Mouse (Mus musculus): ENCODE results near the gene Sumo3. TPM values are rescaled to one million over a fixed set of nuclear protein-coding genes. Genes with fewer than 3 reads are reported as not detected.

Sumo3 gene
- polyA plus RNA-seq (2014; fragmentation: Nextera tagmentation; extraction: Ambion mirVana) = 287 and 321 TPM in 2 replicates

DNA sequence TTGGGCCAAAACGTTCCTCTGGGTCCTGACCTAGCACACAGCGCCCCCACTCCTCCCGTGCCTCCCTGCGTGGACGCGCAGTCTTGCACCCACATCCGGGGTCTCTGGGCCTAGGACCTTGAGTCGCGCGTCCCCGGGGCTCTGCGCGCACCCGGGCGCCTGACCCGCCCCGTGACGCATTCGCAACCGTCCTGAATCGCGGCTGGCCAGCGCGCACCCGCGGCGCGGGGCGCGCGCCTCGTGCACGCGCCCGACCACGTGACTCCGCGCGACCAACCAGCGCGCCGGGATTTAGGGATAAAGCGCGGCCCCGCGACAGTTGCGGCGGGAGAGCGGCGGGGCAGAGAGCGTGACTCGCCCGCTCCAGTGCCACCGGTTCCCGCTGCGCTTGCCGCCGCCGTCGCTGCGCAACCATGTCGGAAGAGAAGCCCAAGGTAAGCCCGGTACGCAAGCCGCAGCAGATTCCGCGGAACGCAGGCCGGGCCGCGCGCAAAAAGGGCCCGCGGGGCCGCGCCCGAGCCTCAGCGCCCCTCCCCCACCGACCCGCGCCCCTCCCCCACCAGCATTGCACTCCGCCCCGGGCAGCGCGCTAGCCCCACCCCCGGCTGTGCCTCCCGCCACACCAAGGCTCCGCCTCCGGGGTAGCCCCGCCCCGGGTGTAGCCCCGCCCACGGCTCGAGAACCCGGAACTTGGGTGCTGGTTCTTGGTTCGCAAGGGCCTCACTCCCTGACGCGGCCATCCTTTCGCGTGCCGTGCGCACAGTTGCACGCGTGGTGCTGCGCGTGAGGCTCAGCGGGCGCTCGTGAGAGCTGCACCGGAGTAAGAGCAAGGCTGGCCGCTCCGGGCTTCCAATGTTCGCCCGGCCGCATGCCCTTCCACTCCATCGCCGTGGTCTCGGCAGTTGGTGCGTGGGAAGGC is at the start of gene Sumo3, which contains the start of gene Gm49325:
TSS of gene Sumo3 (plus strand) at position 190 of the 919 bp plus-strand sequence.
TSS of gene Gm49325 (plus strand) at position 290 of the 919 bp plus-strand sequence.
- WGBS = 1% methylated on average over 101 of the region's 119 CpGs
- Histone ChIP-seq H3K9me3 (ENCODE audit: control insufficient read depth, low read length) (no peaks in the 10 kb centered on the region), H3K4me1 (replicated peaks; ENCODE audit: control insufficient read depth, insufficient read depth, low read length) (peaks cover 4% of the 10 kb centered on the region; the same call in 1 of the 2 replicates), H3K4me3 (ENCODE audit: low read depth, low read length) (peak within 1 kb of the TSS; percentile 85), H3K36me3 (ENCODE audit: control insufficient read depth, insufficient read depth, low read length) (no peaks in the 10 kb centered on the region; the same call in 1 of the 2 replicates), H3K9ac (ENCODE audit: low read depth, low read length) (peak within 1 kb of the TSS; percentile 81), H3K4me2 (replicated peaks; ENCODE audit: low read depth, low read length) (peak within 1 kb of the TSS; percentile 87), H3K27me3 (ENCODE audit: control insufficient read depth, insufficient read depth, low read length) (no peaks in the 10 kb centered on the region), H3K27ac (ENCODE audit: low read depth, low read length) (peak within 1 kb of the TSS; percentile 91)
- DNase-seq (ENCODE audit: low spot score) = peak; percentile 93
- ATAC-seq (ENCODE audit: low FRiP score) = peak; percentile 89

DNA sequence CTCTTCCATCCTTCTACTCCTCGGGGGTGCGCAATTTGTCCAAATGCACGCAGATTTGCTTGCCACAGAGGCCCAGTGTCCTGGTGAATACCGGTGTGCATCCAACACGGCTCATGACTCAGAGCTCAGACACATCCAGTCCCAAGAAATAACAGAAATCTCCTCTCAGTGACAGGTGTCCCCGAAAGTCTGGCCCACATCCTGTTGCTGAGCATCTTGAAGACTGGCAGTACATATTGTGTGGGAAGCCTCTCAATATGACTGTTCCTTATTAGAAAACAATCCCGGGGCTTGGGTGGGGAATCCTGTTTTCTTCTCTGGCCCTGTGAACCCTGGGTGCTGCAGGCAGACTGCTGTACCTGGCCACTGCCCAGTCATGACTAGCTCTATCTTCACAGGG is 49.3 kb upstream of the Sumo3 start:
- DNase-seq (ENCODE audit: low spot score) (no peak), ATAC-seq (ENCODE audit: low FRiP score) (no peak)
- Histone ChIP-seq H3K9ac (ENCODE audit: low read depth, low read length) (no peak overlapping the region), H3K4me1 (replicated peaks; ENCODE audit: control insufficient read depth, insufficient read depth, low read length) (no peaks in the 10 kb centered on the region), H3K4me3 (ENCODE audit: low read depth, low read length) (no peak overlapping the region), H3K27ac (ENCODE audit: low read depth, low read length) (no peak overlapping the region), H3K36me3 (ENCODE audit: control insufficient read depth, insufficient read depth, low read length) (no peaks in the 10 kb centered on the region), H3K9me3 (ENCODE audit: control insufficient read depth, low read length) (no peaks in the 10 kb centered on the region), H3K4me2 (replicated peaks; ENCODE audit: low read depth, low read length) (no peak overlapping the region), H3K27me3 (ENCODE audit: control insufficient read depth, insufficient read depth, low read length) (no peaks in the 10 kb centered on the region)
- WGBS = 92% methylated on average over 7 of the region's 7 CpGs

DNA sequence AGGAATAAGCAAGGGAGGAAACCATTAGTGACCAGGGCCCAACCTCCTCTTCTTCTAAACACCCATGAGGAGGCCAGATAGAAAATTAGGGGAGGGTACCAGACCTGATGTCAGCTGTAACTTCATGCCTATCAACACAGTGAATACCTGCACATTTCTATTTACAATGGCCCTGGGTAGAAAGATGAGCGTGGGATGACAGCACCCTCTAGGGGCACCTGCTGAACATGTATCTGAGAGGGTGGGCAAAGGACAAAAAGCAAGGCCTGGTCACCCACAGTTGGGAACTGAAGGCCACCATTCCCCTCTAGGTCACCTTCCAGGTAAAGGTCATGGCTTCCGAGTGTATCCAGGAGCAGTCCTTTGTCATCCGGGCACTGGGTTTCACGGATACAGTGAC is 48.3 kb upstream of the Sumo3 start:
- 86% methylated on average over 4 of the region's 4 CpGs for WGBS

DNA sequence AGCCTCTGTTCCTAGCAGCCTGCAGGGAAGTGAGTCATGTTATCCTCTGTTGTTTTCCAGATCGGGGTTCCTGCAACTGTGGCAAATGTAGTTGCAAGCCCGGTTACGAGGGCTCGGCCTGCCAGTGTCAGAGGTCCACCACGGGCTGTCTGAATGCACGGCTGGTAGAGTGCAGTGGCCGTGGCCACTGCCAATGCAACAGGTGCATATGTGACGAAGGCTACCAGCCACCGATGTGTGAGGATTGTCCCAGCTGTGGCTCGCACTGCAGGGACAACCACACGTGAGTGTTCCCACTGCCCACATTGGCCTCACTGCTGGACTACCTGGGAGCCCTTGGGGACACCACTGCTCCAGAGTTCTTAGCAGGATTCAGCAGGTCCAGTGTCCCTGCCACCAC is 45.8 kb upstream of the Sumo3 start:
- 86% methylated on average over 11 of the region's 11 CpGs for WGBS
- Histone ChIP-seq H3K27me3 (ENCODE audit: control insufficient read depth, insufficient read depth, low read length) (no peaks in the 10 kb centered on the region), H3K9ac (ENCODE audit: low read depth, low read length) (no peak overlapping the region), H3K4me1 (replicated peaks; ENCODE audit: control insufficient read depth, insufficient read depth, low read length) (no peaks in the 10 kb centered on the region), H3K36me3 (ENCODE audit: control insufficient read depth, insufficient read depth, low read length) (no peaks in the 10 kb centered on the region), H3K4me3 (ENCODE audit: low read depth, low read length) (no peak overlapping the region), H3K4me2 (replicated peaks; ENCODE audit: low read depth, low read length) (no peak overlapping the region), H3K9me3 (ENCODE audit: control insufficient read depth, low read length) (no peaks in the 10 kb centered on the region), H3K27ac (ENCODE audit: low read depth, low read length) (no peak overlapping the region)
- no peak for ATAC-seq (ENCODE audit: low FRiP score)
- DNase-seq (ENCODE audit: low spot score) = no peak

More for the DNA sequence above, 48.3 kb upstream of the Sumo3 start:
- Histone ChIP-seq H3K27me3 (ENCODE audit: control insufficient read depth, insufficient read depth, low read length) (no peaks in the 10 kb centered on the region), H3K4me2 (replicated peaks; ENCODE audit: low read depth, low read length) (no peak overlapping the region), H3K27ac (ENCODE audit: low read depth, low read length) (no peak overlapping the region), H3K4me1 (replicated peaks; ENCODE audit: control insufficient read depth, insufficient read depth, low read length) (no peaks in the 10 kb centered on the region), H3K4me3 (ENCODE audit: low read depth, low read length) (no peak overlapping the region), H3K9me3 (ENCODE audit: control insufficient read depth, low read length) (no peaks in the 10 kb centered on the region), H3K9ac (ENCODE audit: low read depth, low read length) (no peak overlapping the region), H3K36me3 (ENCODE audit: control insufficient read depth, insufficient read depth, low read length) (no peaks in the 10 kb centered on the region)
- ATAC-seq (ENCODE audit: low FRiP score) = no peak
- no peak for DNase-seq (ENCODE audit: low spot score)

DNA sequence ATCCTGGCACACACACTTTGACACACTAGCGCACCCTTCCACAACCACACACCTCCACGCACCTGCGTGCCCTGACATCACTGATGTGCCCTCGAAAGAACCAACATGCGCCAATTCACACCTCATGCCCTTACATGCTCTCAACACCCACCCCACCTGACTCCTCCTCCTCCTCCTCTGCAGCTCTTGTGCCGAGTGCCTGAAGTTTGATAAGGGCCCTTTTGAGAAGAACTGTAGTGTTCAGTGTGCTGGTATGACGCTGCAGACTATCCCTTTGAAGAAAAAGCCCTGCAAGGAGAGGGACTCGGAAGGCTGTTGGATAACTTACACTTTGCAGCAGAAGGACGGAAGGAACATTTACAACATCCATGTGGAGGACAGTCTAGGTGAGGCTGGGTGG is 45.1 kb upstream of the Sumo3 start:
- WGBS = 91% methylated on average over 9 of the region's 9 CpGs
- H3K9me3 ChIP-seq (ENCODE audit: control insufficient read depth, low read length) = no peaks in the 10 kb centered on the region
- H3K9ac ChIP-seq (ENCODE audit: low read depth, low read length) = no peak overlapping the region
- no peaks in the 10 kb centered on the region for H3K4me1 ChIP-seq (replicated peaks; ENCODE audit: control insufficient read depth, insufficient read depth, low read length)
- H3K27ac ChIP-seq (ENCODE audit: low read depth, low read length) = no peak overlapping the region
- ATAC-seq (ENCODE audit: low FRiP score) = no peak
- H3K4me2 ChIP-seq (replicated peaks; ENCODE audit: low read depth, low read length) = no peak overlapping the region
- no peaks in the 10 kb centered on the region for H3K27me3 ChIP-seq (ENCODE audit: control insufficient read depth, insufficient read depth, low read length)
- H3K36me3 ChIP-seq (ENCODE audit: control insufficient read depth, insufficient read depth, low read length) = no peaks in the 10 kb centered on the region
- no peak for DNase-seq (ENCODE audit: low spot score)
- no peak overlapping the region for H3K4me3 ChIP-seq (ENCODE audit: low read depth, low read length)

DNA sequence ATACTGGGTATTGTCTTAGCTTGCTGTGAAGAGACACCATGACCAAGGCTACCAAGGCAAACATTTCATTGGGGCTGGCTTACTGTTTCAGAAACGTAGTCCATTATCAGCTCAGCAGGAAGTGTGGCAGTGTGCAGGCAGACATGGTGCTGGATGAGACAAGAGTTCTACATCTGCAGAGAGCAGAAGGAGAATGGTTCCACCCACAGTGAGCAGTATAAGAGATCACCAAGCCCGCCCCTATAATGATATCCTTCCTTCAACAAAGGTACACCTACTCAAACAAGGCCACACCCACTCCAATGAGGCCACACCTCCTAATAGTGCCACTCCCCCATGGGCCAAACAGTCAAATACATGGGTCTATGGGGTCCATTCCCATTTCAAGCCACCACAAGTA is 44.4 kb upstream of the Sumo3 start:
- DNase-seq (ENCODE audit: low spot score) = no peak
- Histone ChIP-seq H3K27ac (ENCODE audit: low read depth, low read length) (no peak overlapping the region), H3K27me3 (ENCODE audit: control insufficient read depth, insufficient read depth, low read length) (no peaks in the 10 kb centered on the region), H3K9me3 (ENCODE audit: control insufficient read depth, low read length) (no peaks in the 10 kb centered on the region), H3K36me3 (ENCODE audit: control insufficient read depth, insufficient read depth, low read length) (no peaks in the 10 kb centered on the region), H3K4me3 (ENCODE audit: low read depth, low read length) (no peak overlapping the region), H3K4me1 (replicated peaks; ENCODE audit: control insufficient read depth, insufficient read depth, low read length) (no peaks in the 10 kb centered on the region), H3K9ac (ENCODE audit: low read depth, low read length) (no peak overlapping the region), H3K4me2 (replicated peaks; ENCODE audit: low read depth, low read length) (no peak overlapping the region)
- no peak for ATAC-seq (ENCODE audit: low FRiP score)
- 91% methylated on average over 2 of the region's 2 CpGs for WGBS

DNA sequence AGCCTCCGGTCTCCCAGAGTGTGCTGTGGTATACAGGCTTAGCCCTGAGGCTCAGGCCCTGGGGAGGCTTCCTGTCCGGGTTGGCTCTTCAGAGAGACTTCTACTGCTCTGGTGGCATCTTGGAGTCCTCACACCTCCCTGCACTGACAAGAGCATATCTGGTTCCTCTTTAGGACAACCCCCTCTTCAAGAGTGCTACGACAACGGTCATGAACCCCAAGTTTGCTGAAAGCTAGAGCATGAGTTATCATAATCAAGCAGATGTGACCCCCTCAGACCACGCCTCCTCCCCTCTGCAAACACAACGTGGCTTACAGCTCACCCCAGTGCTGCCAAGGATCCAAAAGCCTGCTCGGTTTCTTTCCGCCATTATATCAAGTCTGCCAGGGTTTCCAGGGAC is 40.9 kb upstream of the Sumo3 start:
- Histone ChIP-seq H3K4me3 (ENCODE audit: low read depth, low read length) (no peak overlapping the region), H3K9me3 (ENCODE audit: control insufficient read depth, low read length) (no peaks in the 10 kb centered on the region), H3K9ac (ENCODE audit: low read depth, low read length) (no peak overlapping the region), H3K4me1 (replicated peaks; ENCODE audit: control insufficient read depth, insufficient read depth, low read length) (no peaks in the 10 kb centered on the region), H3K27ac (ENCODE audit: low read depth, low read length) (no peak overlapping the region), H3K4me2 (replicated peaks; ENCODE audit: low read depth, low read length) (no peak overlapping the region), H3K27me3 (ENCODE audit: control insufficient read depth, insufficient read depth, low read length) (no peaks in the 10 kb centered on the region), H3K36me3 (ENCODE audit: control insufficient read depth, insufficient read depth, low read length) (no peaks in the 10 kb centered on the region)
- DNase-seq (ENCODE audit: low spot score) (no peak), ATAC-seq (ENCODE audit: low FRiP score) (no peak)
- WGBS = 78% methylated on average over 8 of the region's 8 CpGs

DNA sequence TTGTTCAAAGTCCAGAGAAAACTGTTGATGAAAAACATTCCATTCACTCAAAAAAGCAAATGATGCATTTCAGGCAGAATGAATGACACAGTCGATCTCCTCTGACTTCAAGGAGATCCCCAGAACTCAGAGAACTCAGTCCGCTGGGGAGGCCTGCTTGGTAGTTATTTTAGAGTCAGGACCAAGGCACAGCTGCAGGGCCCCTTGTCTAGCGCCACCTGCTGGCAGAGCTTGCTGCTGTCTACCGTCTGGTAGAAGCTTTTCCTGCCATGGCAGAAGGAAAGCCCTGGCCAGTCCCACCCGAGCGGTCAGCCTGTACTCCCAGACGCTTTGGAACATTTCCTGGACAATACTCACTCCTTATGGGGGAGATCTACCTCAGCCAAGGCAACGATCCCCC is 39.2 kb upstream of the Sumo3 start:
- DNase-seq (ENCODE audit: low spot score) (peak; percentile 79), ATAC-seq (ENCODE audit: low FRiP score) (no peak)
- Histone ChIP-seq H3K36me3 (ENCODE audit: control insufficient read depth, insufficient read depth, low read length) (no peaks in the 10 kb centered on the region), H3K9me3 (ENCODE audit: control insufficient read depth, low read length) (no peaks in the 10 kb centered on the region), H3K27me3 (ENCODE audit: control insufficient read depth, insufficient read depth, low read length) (no peaks in the 10 kb centered on the region), H3K9ac (ENCODE audit: low read depth, low read length) (no peak overlapping the region), H3K27ac (ENCODE audit: low read depth, low read length) (no peak overlapping the region), H3K4me3 (ENCODE audit: low read depth, low read length) (no peak overlapping the region), H3K4me1 (replicated peaks; ENCODE audit: control insufficient read depth, insufficient read depth, low read length) (no peaks in the 10 kb centered on the region), H3K4me2 (replicated peaks; ENCODE audit: low read depth, low read length) (no peak overlapping the region)
- 34% methylated on average over 8 of the region's 8 CpGs for WGBS

DNA sequence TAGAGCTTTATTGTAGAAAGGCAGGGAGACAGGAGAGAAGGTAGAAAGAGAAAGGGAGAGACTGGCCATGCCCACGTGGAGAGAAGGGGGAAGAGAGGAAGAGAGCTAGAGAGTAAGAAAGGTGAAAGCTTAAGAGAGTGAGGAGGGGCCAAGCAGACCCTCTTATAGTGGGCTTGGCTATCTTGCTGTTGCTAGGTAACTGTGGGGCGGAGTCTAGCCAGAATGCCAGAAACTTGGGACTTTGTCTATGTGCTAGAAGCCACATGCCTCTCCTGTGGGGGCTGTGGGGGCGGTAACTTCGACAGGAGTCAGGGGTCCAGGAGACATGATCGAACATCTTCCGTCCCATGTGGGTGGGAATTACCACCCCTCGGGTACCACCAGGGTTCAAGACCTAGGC is 36.4 kb upstream of the Sumo3 start:
- ATAC-seq (ENCODE audit: low FRiP score) = no peak
- Histone ChIP-seq H3K9ac (ENCODE audit: low read depth, low read length) (no peak overlapping the region), H3K27ac (ENCODE audit: low read depth, low read length) (no peak overlapping the region), H3K4me1 (replicated peaks; ENCODE audit: control insufficient read depth, insufficient read depth, low read length) (no peaks in the 10 kb centered on the region), H3K4me2 (replicated peaks; ENCODE audit: low read depth, low read length) (no peak overlapping the region), H3K9me3 (ENCODE audit: control insufficient read depth, low read length) (no peaks in the 10 kb centered on the region), H3K4me3 (ENCODE audit: low read depth, low read length) (no peak overlapping the region), H3K27me3 (ENCODE audit: control insufficient read depth, insufficient read depth, low read length) (no peaks in the 10 kb centered on the region), H3K36me3 (ENCODE audit: control insufficient read depth, insufficient read depth, low read length) (no peaks in the 10 kb centered on the region)
- WGBS = 37% methylated on average over 7 of the region's 7 CpGs
- DNase-seq (ENCODE audit: low spot score) = no peak

All from hindbrain, embryonic 11.5 days (tissue).